Mouse (Mus musculus): ENCODE data around the gene Atad1.
"Not testable (repeated sequence)": the region's sequence is repeated elsewhere in the genome, so short reads cannot be mapped to it uniquely, and the experiment has no call there.

Atad1 gene

GRCm38 (mm10) chr19:32739686-32740085, at the start of gene Atad1:
TSS of gene Atad1 (minus strand) at chr19:32739786.
- DNase-seq: no peak

GRCm38 (mm10) chr19:32788016-32788415, 48.4 kb upstream of the Atad1 start:
- DNase-seq: not testable (repeated sequence)

- not testable (repeated sequence) for DNase-seq
Observed at GRCm38 (mm10) chr19:32787388-32787787, 47.8 kb upstream of the Atad1 start.

GRCm38 (mm10) chr19:32781305-32782071, 41.9 kb upstream of the Atad1 start:
- no peak for DNase-seq

- no peak for DNase-seq
Observed at GRCm38 (mm10) chr19:32779131-32779530, 39.5 kb upstream of the Atad1 start.

GRCm38 (mm10) chr19:32778411-32778810, 38.8 kb upstream of the Atad1 start:
- no peak for DNase-seq

- no peak for DNase-seq
Observed at GRCm38 (mm10) chr19:32762493-32762892, 22.9 kb upstream of the Atad1 start.

- DNase-seq: no peak
Observed at GRCm38 (mm10) chr19:32761162-32761561, 21.6 kb upstream of the Atad1 start.

GRCm38 (mm10) chr19:32760499-32760898, 20.9 kb upstream of the Atad1 start:
- no peak for DNase-seq

- DNase-seq: no peak
Observed at GRCm38 (mm10) chr19:32759357-32760024, 19.9 kb upstream of the Atad1 start.

GRCm38 (mm10) chr19:32758793-32759161, 19.2 kb upstream of the Atad1 start:
- no peak for DNase-seq

GRCm38 (mm10) chr19:32757831-32758792, 18.5 kb upstream of the Atad1 start:
- peak; percentile 55 for DNase-seq

- peak; percentile 96 for DNase-seq
Observed at GRCm38 (mm10) chr19:32756900-32757725, 17.5 kb upstream of the Atad1 start, which contains the start of gene Pten. TSS of gene Pten (plus strand) at chr19:32757497.

GRCm38 (mm10) chr19:32756636-32756899, 17.0 kb upstream of the Atad1 start:
- no peak for DNase-seq

GRCm38 (mm10) chr19:32755792-32756635, 16.4 kb upstream of the Atad1 start:
- peak; percentile 97 for DNase-seq

- no peak for DNase-seq
Observed at GRCm38 (mm10) chr19:32755104-32755791, 15.7 kb upstream of the Atad1 start.

- peak; percentile 15 for DNase-seq
Observed at GRCm38 (mm10) chr19:32754188-32755000, 14.8 kb upstream of the Atad1 start.

- no peak for DNase-seq
Observed at GRCm38 (mm10) chr19:32753386-32753785, 13.8 kb upstream of the Atad1 start.

GRCm38 (mm10) chr19:32752357-32752756, 12.8 kb upstream of the Atad1 start:
- DNase-seq: no peak

- peak; percentile 43 for DNase-seq
Observed at GRCm38 (mm10) chr19:32749425-32749824, 9.8 kb upstream of the Atad1 start.

Data from right cerebral cortex, postnatal 14 days (tissue).